Mouse (Mus musculus): ENCODE data around the gene Krtap31-2. TPM values are rescaled to one million over a fixed set of nuclear protein-coding genes. Genes with fewer than 3 reads are reported as not detected.

The Krtap31-2 gene
- polyA plus RNA-seq (2017; shearing (Covaris generic)): not detected

GRCm38 (mm10) chr11:99935991-99936390, at the start of gene Krtap31-2:
Gene Krtap31-2 (plus strand): TSS chr11:99936291.

GRCm38 (mm10) chr11:99907620-99908019, 28.5 kb upstream of the Krtap31-2 start, which contains the start of gene Krtap31-1:
Gene Krtap31-1 (plus strand): TSS chr11:99907920.

GRCm38 (mm10) chr11:99914451-99914850, 21.6 kb upstream of the Krtap31-2 start, which contains the start of gene Gm11565:
Gene Gm11565 (plus strand): TSS chr11:99914751.

GRCm38 (mm10) chr11:99948175-99948574, 12.1 kb downstream of the Krtap31-2 start, which contains the start of gene Krtap9-5:
Gene Krtap9-5 (plus strand): TSS chr11:99948475.

GRCm38 (mm10) chr11:99978953-99979352, 42.9 kb downstream of the Krtap31-2 start, which contains the start of gene Krtap29-1:
Gene Krtap29-1 (minus strand): TSS chr11:99979053.

GRCm38 (mm10) chr11:99986180-99986647, 50.1 kb downstream of the Krtap31-2 start, which contains the start of gene Krtap16-1:
Gene Krtap16-1 (minus strand): TSS chr11:99986597.

Other genes starting within 250 kb of the Krtap31-2 start
- gene Gm14190, start 245.6 kb upstream of the Krtap31-2 start, polyA plus RNA-seq (2017; shearing (Covaris generic)): not detected
- gene Gm14180, start 202.0 kb upstream of the Krtap31-2 start, polyA plus RNA-seq (2017; shearing (Covaris generic)): not detected
- not detected for gene Gm11595, start 163.4 kb upstream of the Krtap31-2 start, polyA plus RNA-seq (2017; shearing (Covaris generic))
- gene Krtap4-8, start 155.6 kb upstream of the Krtap31-2 start, polyA plus RNA-seq (2017; shearing (Covaris generic)): not detected
- not detected for gene Krtap4-9, start 151.1 kb upstream of the Krtap31-2 start, polyA plus RNA-seq (2017; shearing (Covaris generic))
- gene Gm11596, start 142.8 kb upstream of the Krtap31-2 start, polyA plus RNA-seq (2017; shearing (Covaris generic)): not detected
- not detected for gene Gm11569, start 137.4 kb upstream of the Krtap31-2 start, polyA plus RNA-seq (2017; shearing (Covaris generic))
- not detected for gene Gm11554, start 131.8 kb upstream of the Krtap31-2 start, polyA plus RNA-seq (2017; shearing (Covaris generic))
- not detected for gene Krtap4-13, start 126.4 kb upstream of the Krtap31-2 start, polyA plus RNA-seq (2017; shearing (Covaris generic))
- not detected for gene Gm11564, start 120.6 kb upstream of the Krtap31-2 start, polyA plus RNA-seq (2017; shearing (Covaris generic))
- gene 2300003K06Rik, start 98.2 kb upstream of the Krtap31-2 start, polyA plus RNA-seq (2017; shearing (Covaris generic)): not detected
- not detected for gene Krtap4-16, start 84.7 kb upstream of the Krtap31-2 start, polyA plus RNA-seq (2017; shearing (Covaris generic))
- gene Gm11568, start 78.4 kb upstream of the Krtap31-2 start, polyA plus RNA-seq (2017; shearing (Covaris generic)): not detected
- not detected for gene Gm11559, start 71.8 kb upstream of the Krtap31-2 start, polyA plus RNA-seq (2017; shearing (Covaris generic))
- not detected for gene Krtap9-1, start 62.9 kb upstream of the Krtap31-2 start, polyA plus RNA-seq (2017; shearing (Covaris generic))
- gene Gm11567, start 57.1 kb upstream of the Krtap31-2 start, polyA plus RNA-seq (2017; shearing (Covaris generic)): not detected
- gene Krtap31-1, start 28.4 kb upstream of the Krtap31-2 start, polyA plus RNA-seq (2017; shearing (Covaris generic)): not detected
- gene Gm11565, start 21.5 kb upstream of the Krtap31-2 start, polyA plus RNA-seq (2017; shearing (Covaris generic)): not detected
- gene Krtap9-5, start 12.2 kb downstream of the Krtap31-2 start, polyA plus RNA-seq (2017; shearing (Covaris generic)): not detected
- not detected for gene Krtap29-1, start 42.8 kb downstream of the Krtap31-2 start, polyA plus RNA-seq (2017; shearing (Covaris generic))
- not detected for gene Krtap16-1, start 50.3 kb downstream of the Krtap31-2 start, polyA plus RNA-seq (2017; shearing (Covaris generic))
- gene Krtap17-1, start 57.7 kb downstream of the Krtap31-2 start, polyA plus RNA-seq (2017; shearing (Covaris generic)): not detected
- not detected for gene Krt33a, start 79.9 kb downstream of the Krtap31-2 start, polyA plus RNA-seq (2017; shearing (Covaris generic))
- gene Krt33b, start 93.6 kb downstream of the Krtap31-2 start, polyA plus RNA-seq (2017; shearing (Covaris generic)): not detected
- not detected for gene Krt34, start 105.3 kb downstream of the Krtap31-2 start, polyA plus RNA-seq (2017; shearing (Covaris generic))
- gene Krt31, start 114.3 kb downstream of the Krtap31-2 start, polyA plus RNA-seq (2017; shearing (Covaris generic)): not detected
- gene Krt32, start 151.9 kb downstream of the Krtap31-2 start, polyA plus RNA-seq (2017; shearing (Covaris generic)): not detected
- not detected for gene Krt35, start 159.9 kb downstream of the Krtap31-2 start, polyA plus RNA-seq (2017; shearing (Covaris generic))
- gene Krt36, start 169.3 kb downstream of the Krtap31-2 start, polyA plus RNA-seq (2017; shearing (Covaris generic)): not detected
- gene Krt13, start 185.3 kb downstream of the Krtap31-2 start, polyA plus RNA-seq (2017; shearing (Covaris generic)): not detected
- gene Krt15, start 199.6 kb downstream of the Krtap31-2 start, polyA plus RNA-seq (2017; shearing (Covaris generic)): not detected
- not detected for gene Krt19, start 212.4 kb downstream of the Krtap31-2 start, polyA plus RNA-seq (2017; shearing (Covaris generic))